In the genomic region with DNA sequence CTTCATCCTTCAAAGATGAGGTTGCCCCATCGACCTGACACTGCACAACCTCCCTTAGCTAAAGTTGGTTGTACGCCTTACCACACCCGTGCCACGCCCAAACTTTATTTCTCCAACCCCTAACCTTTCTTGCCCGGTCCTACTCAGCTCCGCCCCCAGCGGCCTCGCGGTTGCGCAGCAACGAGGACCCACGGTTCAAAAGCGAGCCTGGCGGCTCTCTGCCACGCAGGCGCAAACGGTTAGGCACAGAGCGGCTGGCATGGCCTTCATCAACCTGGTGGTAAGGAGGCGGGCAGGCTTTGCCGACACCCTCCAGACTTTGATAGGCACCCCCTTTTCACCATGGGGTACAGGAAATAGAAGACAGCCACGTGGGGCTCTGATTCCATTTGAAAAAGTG, we compare ENCODE assay signal across 8 mouse cellular contexts. TPM values are rescaled to one million over a fixed set of nuclear protein-coding genes. Genes with fewer than 3 reads are reported as not detected.
DNase-seq lines count a peak whose midpoint lies in the region; ATAC-seq and TF ChIP-seq lines count a peak whose summit lies in the region.

A gene (plus strand): TSS at position 209 of the 400 bp plus-strand sequence.

- no peaks in the 10 kb centered on the region for H3K27me3 ChIP-seq in hindbrain, embryonic 14.5 days (ENCODE audit: control insufficient read depth, insufficient read depth, low read length)

- H3K27ac ChIP-seq in hindbrain, embryonic 14.5 days, result no peak within 1 kb of the TSS
- no peak within 1 kb of the TSS for H3K27ac ChIP-seq in left cerebral cortex, adult 2 months

- H3K9ac ChIP-seq in hindbrain, embryonic 14.5 days, result no peak within 1 kb of the TSS

- intact Hi-C loops in left cerebral cortex, adult 2 months (cut with DNase I), result no loop called here

- WGBS in hindbrain, embryonic 14.5 days, result 27% methylated on average over 21 of the region's 21 CpGs

- DNase-seq in CD4-positive helper T cell, adult 2 months (ENCODE audit: low read depth, low spot score), result peak; percentile 61
- peak; percentile 80 for DNase-seq in ES-CJ7 (ENCODE audit: low read depth, low spot score)
- DNase-seq in embryo, embryonic 9.5 days (ENCODE audit: extremely low spot score), result peak; percentile 35
- peak; percentile 45 for DNase-seq in hindbrain, embryonic 14.5 days (ENCODE audit: low spot score)
- DNase-seq in left cerebral cortex, adult 2 months (ENCODE audit: extremely low spot score in 1 of 2, low spot score in 2 of 2), result peak; percentile 55 to 65
- peak; percentile 49 for DNase-seq in mesoderm, embryonic 11.5 days (ENCODE audit: low read depth, low spot score)
- peak; percentile 25 to 36 for DNase-seq in spleen, adult 18-20 months

- H3K4me2 ChIP-seq in hindbrain, embryonic 14.5 days (replicated peaks), result peak within 1 kb of the TSS; percentile 40

- no peaks in the 10 kb centered on the region for H3K9me3 ChIP-seq in hindbrain, embryonic 14.5 days (ENCODE audit: control insufficient read depth, low read length)

- peak; percentile 62; the same call in 1 of the 2 replicates for ATAC-seq in hindbrain, embryonic 14.5 days (ENCODE audit: low FRiP score)
- ATAC-seq in erythroid progenitor cell, adult 5-6 weeks (replicated peaks; ENCODE audit: low FRiP score, poor library complexity, severe bottlenecking), result no peak

- no peaks in the 10 kb centered on the region for H3K4me1 ChIP-seq in hindbrain, embryonic 14.5 days (replicated peaks; ENCODE audit: control insufficient read depth, insufficient read depth, low read length)

- no peaks in the 10 kb centered on the region for H3K36me3 ChIP-seq in hindbrain, embryonic 14.5 days (replicated peaks; ENCODE audit: control insufficient read depth, insufficient read depth)

- H3K4me3 ChIP-seq in hindbrain, embryonic 14.5 days (replicated peaks; ENCODE audit: low read length), result no peak within 1 kb of the TSS
- peak within 1 kb of the TSS; percentile 22 for H3K4me3 ChIP-seq in left cerebral cortex, adult 2 months

- peak; percentile 3; the same call in 1 of the 2 replicates for TF ChIP-seq CTCF in left cerebral cortex, adult 2 months (IDR thresholded peaks at IDR 0.05)

RNA-seq across cellular contexts. Expression of the gene that starts here (rescaled TPM):
- 0.27 and 0.30 TPM in 2 replicates for polyA plus RNA-seq in hindbrain, embryonic 14.5 days (2014; fragmentation: Nextera tagmentation; extraction: Ambion mirVana)
- under 1 TPM; 0.28 to 0.32 TPM for total RNA-seq in left cerebral cortex, adult 2 months (2021)
- not detected in 2 replicates for total RNA-seq in erythroid progenitor cell, adult 5-6 weeks (2015; ENCODE audit: low replicate concordance)
- not detected in 2 replicates for total RNA-seq in erythroid progenitor cell, adult 5-6 weeks (2017; ENCODE audit: low replicate concordance)

Comparison
In these comparisons a context has a peak if more than half of its experiments do, and no peak if none do; other contexts are left out.
1. Peak in DNase-seq, ATAC-seq and H3K4me2 ChIP-seq in hindbrain, embryonic 14.5 days; RNA of the gene not detected or under 1 TPM.
2. Peak in DNase-seq and H3K4me3 ChIP-seq in left cerebral cortex, adult 2 months; RNA of the gene not detected or under 1 TPM.